Mouse (Mus musculus): ENCODE results near the gene 4930451I11Rik. TPM values are rescaled to one million over a fixed set of nuclear protein-coding genes. Genes with fewer than 3 reads are reported as not detected.

The 4930451I11Rik gene
- polyA plus RNA-seq, 1 experiment from 2014 or later, result not detected

DNA sequence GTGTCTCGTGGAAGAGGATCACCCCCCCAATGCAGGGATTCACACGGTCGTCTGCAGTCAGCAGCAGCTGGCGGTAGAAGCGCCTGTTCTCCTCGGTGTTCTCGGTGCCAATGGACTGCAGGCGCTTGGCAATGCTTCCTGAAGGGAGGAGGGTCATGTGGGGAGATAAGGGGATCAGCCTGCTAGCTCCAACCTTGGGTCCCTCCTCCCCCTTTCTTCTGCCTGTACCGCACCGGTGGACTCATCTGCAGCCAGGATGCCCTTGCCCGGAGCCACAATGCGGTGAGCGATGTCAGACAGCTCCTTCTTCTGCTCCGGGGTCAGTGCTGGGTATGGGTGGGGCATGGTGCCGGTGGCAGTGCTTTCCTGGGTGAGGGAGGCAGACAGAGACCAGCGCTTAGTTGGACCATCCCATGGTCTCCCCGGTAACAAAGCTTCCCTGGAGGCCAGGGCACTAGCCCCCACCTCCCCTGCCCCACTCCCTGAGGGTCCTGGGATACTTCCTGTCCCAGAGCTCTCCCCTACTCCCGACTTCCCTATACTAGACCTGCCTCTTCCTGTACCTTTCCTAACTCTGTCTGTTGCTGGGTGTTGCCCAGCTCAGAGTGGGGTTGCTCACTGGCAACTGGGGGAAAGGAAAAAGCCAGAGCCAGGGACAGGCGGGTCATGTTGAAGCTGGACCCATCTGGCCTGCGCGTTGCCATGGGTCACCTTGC is 33.9 kb downstream of the 4930451I11Rik start, which contains the start of gene Fam57b:
Gene Fam57b, plus strand, starts transcription at position 258 of the 716 bp plus-strand sequence.
- Histone ChIP-seq H3K27ac (peak within 1 kb of the TSS; percentile 97), H3K9ac (peak within 1 kb of the TSS; percentile 92), H3K4me1 (replicated peaks) (peaks cover 48% of the 10 kb centered on the region), H3K36me3 (peaks cover 31% of the 10 kb centered on the region), H3K27me3 (no peaks in the 10 kb centered on the region), H3K9me3 (no peaks in the 10 kb centered on the region), H3K4me3 (peak within 1 kb of the TSS; percentile 81), H3K4me2 (peak within 1 kb of the TSS; percentile 86)
- ATAC-seq (ENCODE audit: low FRiP score), result no peak
- 23% methylated on average over 21 of the region's 21 CpGs for WGBS

GRCm38 (mm10) chr7:126796350-126796932 is 35.0 kb downstream of the 4930451I11Rik start:
- no peak for ATAC-seq (ENCODE audit: low FRiP score)
- Histone ChIP-seq H3K9me3 (no peaks in the 10 kb centered on the region), H3K4me1 (replicated peaks) (peaks cover 53% of the 10 kb centered on the region)

DNA sequence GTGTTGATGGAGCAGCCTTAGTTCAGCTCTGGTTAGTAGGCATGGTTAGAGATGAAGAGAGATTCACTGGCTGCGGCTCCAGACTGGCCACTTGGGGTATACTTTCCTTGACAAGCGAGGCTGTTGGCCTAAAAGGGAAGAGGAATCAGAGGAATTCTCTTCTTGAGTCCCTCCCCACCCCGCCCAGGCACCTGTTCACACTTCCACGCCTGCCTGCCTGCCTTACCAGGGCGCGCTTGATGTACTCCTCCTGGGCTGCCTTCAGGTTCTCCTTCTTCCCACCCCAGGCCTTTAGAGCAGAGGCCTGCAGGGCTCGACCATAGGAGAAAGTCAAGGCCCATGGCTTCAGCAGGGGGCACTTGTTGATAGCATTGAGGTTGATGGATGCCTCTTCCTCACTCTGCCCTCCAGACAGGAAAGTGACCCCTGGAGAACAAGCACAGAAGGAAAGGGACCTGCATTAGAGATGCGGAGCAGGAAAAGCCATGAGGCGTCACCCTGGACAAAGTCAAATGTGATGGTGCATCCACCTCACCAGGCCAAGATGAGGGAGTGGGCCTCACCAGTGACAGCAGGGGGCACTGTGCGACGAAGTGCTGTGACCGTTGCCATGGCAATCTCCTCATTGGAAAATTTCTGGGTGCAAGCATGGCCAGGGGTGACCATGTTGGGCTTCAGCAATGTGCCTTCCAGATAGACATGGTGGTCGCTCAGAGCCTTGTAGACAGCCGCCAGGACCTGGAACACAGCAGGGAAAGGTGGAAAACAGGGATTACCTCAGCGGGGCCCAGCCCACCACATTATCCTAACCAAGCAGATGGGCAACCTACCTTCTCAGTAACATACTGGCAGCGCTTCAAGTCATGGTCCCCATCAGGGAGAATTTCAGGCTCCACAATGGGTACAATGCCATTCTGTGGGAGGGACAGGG is 35.8 kb downstream of the 4930451I11Rik start:
- H3K36me3 ChIP-seq, result peaks cover 31% of the 10 kb centered on the region
- no peak for ATAC-seq (ENCODE audit: low FRiP score)
- no peak overlapping the region for H3K4me3 ChIP-seq
- H3K4me1 ChIP-seq (replicated peaks), result peaks cover 57% of the 10 kb centered on the region
- H3K27me3 ChIP-seq, result no peaks in the 10 kb centered on the region
- H3K9ac ChIP-seq, result no peak overlapping the region
- WGBS, result 78% methylated on average over 16 of the region's 16 CpGs
- no peak overlapping the region for H3K4me2 ChIP-seq
- no peak overlapping the region for H3K27ac ChIP-seq
- no peaks in the 10 kb centered on the region for H3K9me3 ChIP-seq

More at GRCm38 (mm10) chr7:126796350-126796932, 35.0 kb downstream of the 4930451I11Rik start:
- no peaks in the 10 kb centered on the region for H3K27me3 ChIP-seq
- WGBS, result 72% methylated on average over 8 of the region's 8 CpGs
- H3K4me2 ChIP-seq, result peak overlapping the region; percentile 86
- H3K27ac ChIP-seq, result peak overlapping the region; percentile 23; the same call in 1 of the 2 replicates
- peaks cover 31% of the 10 kb centered on the region for H3K36me3 ChIP-seq
- H3K4me3 ChIP-seq, result peak overlapping the region; percentile 81; the same call in 1 of the 2 replicates
- H3K9ac ChIP-seq, result peak overlapping the region; percentile 92

DNA sequence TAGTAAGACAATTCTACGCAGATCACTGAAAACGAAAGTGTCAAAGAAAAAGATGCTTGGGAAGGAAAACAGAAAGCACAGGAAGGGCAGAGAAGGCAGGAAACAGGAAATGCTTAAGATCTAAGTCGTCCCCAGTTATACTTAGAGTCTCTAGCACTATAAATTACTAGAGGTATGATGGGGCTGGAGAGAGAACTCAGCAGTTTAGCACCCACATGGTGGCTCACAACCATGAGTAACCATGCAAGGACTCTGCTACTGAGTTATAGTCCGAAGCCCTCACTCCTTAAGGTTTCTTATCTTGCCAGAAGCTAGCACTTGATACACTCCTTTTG is 37.2 kb downstream of the 4930451I11Rik start:
- Histone ChIP-seq H3K9me3 (no peaks in the 10 kb centered on the region), H3K4me2 (no peak overlapping the region), H3K4me1 (replicated peaks) (peaks cover 54% of the 10 kb centered on the region), H3K9ac (no peak overlapping the region), H3K36me3 (peaks cover 41% of the 10 kb centered on the region), H3K27ac (no peak overlapping the region), H3K4me3 (no peak overlapping the region), H3K27me3 (no peaks in the 10 kb centered on the region)
- ATAC-seq (ENCODE audit: low FRiP score), result no peak
- WGBS, result 82% methylated on average over 4 of the region's 4 CpGs

DNA sequence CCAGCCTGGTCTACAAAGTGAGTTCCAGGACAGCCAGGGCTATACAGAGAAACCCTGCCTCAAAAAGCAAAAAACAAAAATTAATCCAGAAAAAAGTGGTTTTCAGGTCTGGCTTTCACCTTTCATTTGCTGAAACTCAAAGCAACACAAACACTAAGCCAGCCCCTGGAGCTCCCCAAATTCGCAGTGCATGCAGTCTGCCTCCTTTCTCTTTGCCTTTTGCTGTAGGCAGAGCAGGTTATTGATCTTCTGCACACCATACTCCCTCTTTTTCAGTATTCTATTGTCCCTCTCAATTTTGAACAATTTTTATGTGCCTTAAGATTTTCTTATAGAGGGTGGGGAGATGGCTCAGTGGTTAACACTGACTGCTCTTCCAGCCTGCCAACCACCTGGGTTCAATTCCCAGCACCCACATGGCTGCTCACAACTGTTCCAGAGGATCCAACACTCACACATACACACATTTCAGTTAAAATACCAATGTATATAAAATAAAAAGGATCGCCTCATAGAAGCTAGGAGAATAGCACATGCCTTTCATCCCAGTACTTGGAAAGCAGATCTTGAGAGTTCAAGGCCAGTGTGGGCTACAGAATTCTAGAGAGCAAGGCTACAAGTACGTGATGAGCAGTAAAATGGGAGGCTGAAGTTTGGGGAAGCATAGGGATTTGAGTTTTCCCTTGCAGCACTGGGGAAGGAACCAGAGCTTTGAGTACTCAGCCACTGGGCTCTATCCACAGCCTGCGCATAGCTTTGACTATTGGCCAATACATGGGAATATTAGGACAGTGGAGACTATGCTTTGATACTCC is 37.8 kb downstream of the 4930451I11Rik start:
- no peak overlapping the region for H3K9ac ChIP-seq
- H3K4me3 ChIP-seq, result no peak overlapping the region
- WGBS, result 77% methylated on average over 4 of the region's 4 CpGs
- H3K36me3 ChIP-seq, result peaks cover 46% of the 10 kb centered on the region
- no peaks in the 10 kb centered on the region for H3K9me3 ChIP-seq
- no peak for ATAC-seq (ENCODE audit: low FRiP score)
- no peak overlapping the region for H3K4me2 ChIP-seq
- H3K27me3 ChIP-seq, result no peaks in the 10 kb centered on the region
- no peak overlapping the region for H3K27ac ChIP-seq
- peaks cover 56% of the 10 kb centered on the region for H3K4me1 ChIP-seq (replicated peaks)

DNA sequence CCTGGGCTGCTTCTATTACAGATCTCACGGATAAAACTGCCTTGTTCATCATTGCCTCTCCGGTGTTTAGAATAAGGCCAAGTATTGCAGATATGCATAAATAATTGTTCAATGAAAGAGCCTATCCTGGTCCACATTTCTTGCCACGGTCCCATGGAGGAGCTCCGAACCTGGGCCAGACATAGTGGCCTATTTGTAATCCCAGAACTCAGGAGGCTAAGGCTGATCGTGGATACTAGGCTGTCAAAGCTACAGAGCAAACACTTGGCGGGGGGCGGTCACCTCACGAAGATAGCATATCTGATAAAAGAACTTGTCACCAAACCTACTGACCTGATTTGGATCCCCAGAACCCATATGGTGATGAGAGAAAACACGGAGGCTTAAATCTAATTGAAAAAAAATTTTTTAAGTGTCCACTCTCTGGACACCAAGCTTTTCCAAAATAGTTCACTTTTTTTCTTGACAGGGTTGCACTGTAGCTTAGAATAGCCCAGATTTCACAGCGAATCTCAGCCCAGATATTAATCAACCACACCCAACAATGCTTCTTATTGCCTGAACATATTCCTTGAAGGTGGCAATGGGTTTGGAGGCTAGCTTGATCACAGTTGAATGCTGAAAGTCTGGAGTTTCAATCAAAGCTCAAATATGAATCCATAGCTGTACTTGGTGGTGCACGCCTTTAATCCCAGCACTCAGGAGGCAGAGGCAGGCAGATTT is 38.6 kb downstream of the 4930451I11Rik start:
- 26% methylated on average over 11 of the region's 11 CpGs for WGBS
- Histone ChIP-seq H3K4me1 (replicated peaks) (peaks cover 50% of the 10 kb centered on the region), H3K4me3 (peak overlapping the region; percentile 82), H3K9ac (no peak overlapping the region; the same call in none of the 2 replicates), H3K27ac (peak overlapping the region; percentile 88), H3K36me3 (peaks cover 54% of the 10 kb centered on the region), H3K27me3 (no peaks in the 10 kb centered on the region), H3K9me3 (no peaks in the 10 kb centered on the region), H3K4me2 (peak overlapping the region; percentile 88)
- peak; percentile 29 for ATAC-seq (ENCODE audit: low FRiP score)

GRCm38 (mm10) chr7:126791851-126792720 is 39.4 kb downstream of the 4930451I11Rik start, which contains the start of gene Ppp4c:
Ppp4c (minus strand) TSS chr7:126792496.
- Histone ChIP-seq H3K4me3 (peak within 1 kb of the TSS; percentile 82), H3K27ac (peak within 1 kb of the TSS; percentile 94), H3K9ac (peak within 1 kb of the TSS; percentile 95), H3K4me1 (replicated peaks) (peaks cover 42% of the 10 kb centered on the region), H3K9me3 (no peaks in the 10 kb centered on the region), H3K27me3 (no peaks in the 10 kb centered on the region), H3K4me2 (peak within 1 kb of the TSS; percentile 88), H3K36me3 (peaks cover 58% of the 10 kb centered on the region)
- peak; percentile 91 for ATAC-seq (ENCODE audit: low FRiP score)
- under 1% methylated on average over 75 of the region's 83 CpGs for WGBS

DNA sequence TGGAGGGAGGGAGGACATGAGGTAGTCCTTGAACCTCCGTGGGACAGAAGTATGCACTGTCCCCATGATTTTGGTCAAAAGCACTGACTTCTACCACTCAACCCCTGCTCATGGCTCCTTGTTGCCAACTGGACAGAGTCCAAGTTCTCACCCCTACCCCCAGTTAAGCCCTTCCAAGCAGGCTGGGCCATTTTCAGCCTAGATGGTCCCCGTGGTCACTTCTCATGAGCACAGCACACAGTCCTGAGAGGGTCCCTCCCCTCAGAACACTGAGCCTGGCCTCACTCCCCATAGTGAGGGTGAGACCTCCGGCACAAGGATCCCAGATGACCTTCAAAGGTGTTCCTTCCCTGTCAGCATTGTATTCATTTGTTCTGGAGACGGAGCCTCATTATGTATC is 42.3 kb downstream of the 4930451I11Rik start:
- peaks cover 61% of the 10 kb centered on the region for H3K36me3 ChIP-seq
- no peak overlapping the region for H3K9ac ChIP-seq

DNA sequence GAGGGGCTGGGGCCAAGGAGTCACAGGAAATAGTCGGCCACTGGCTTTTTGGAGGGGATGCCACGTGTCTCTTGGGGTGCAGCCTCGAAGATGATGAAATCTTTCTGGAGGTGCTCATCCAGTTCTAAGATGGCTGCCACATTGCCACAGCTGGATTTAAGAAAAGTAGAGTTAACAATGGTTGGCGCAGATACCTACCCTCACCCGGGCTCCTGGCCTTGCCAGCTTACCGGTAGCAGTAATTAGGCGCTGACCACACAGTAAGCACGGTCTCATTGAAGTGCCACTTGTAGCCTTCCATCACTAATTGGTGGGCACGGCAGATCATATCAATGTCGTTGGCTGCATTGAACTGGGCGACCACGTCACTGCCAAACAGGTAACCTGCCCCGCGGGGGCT is 45.3 kb downstream of the 4930451I11Rik start:
- WGBS, result 95% methylated on average over 14 of the region's 14 CpGs
- Histone ChIP-seq H3K4me3 (no peak overlapping the region), H3K4me1 (replicated peaks) (peaks cover 26% of the 10 kb centered on the region), H3K4me2 (no peak overlapping the region), H3K36me3 (peaks cover 67% of the 10 kb centered on the region), H3K9me3 (no peaks in the 10 kb centered on the region), H3K9ac (no peak overlapping the region), H3K27ac (no peak overlapping the region), H3K27me3 (no peaks in the 10 kb centered on the region)
- ATAC-seq (ENCODE audit: low FRiP score), result no peak

More for the DNA sequence above, 42.3 kb downstream of the 4930451I11Rik start:
- no peaks in the 10 kb centered on the region for H3K27me3 ChIP-seq
- no peak overlapping the region for H3K4me2 ChIP-seq
- H3K9me3 ChIP-seq, result no peaks in the 10 kb centered on the region
- ATAC-seq (ENCODE audit: low FRiP score), result no peak
- H3K27ac ChIP-seq, result no peak overlapping the region
- no peak overlapping the region for H3K4me3 ChIP-seq
- 93% methylated on average over 4 of the region's 4 CpGs for WGBS
- peaks cover 30% of the 10 kb centered on the region for H3K4me1 ChIP-seq (replicated peaks)

- Histone ChIP-seq H3K36me3 (peaks cover 65% of the 10 kb centered on the region), H3K4me3 (no peak overlapping the region), H3K4me2 (no peak overlapping the region), H3K4me1 (replicated peaks) (peaks cover 24% of the 10 kb centered on the region), H3K9ac (no peak overlapping the region), H3K9me3 (no peaks in the 10 kb centered on the region), H3K27ac (no peak overlapping the region), H3K27me3 (no peaks in the 10 kb centered on the region)
- no peak for ATAC-seq (ENCODE audit: low FRiP score)
- 84% methylated on average over 4 of the region's 4 CpGs for WGBS
These were observed 46.4 kb downstream of the 4930451I11Rik start for GRCm38 (mm10) chr7:126785056-126785455.

All from hindbrain, embryonic 13.5 days (tissue).